Mouse (Mus musculus) embryo, embryonic 11.5 days (tissue): ENCODE measurements around the gene Tcp11x2.
A peak's percentile ranks its signal among the peaks of the same experiment; 100 is the strongest.

ENCODE experiments used
- DNase-seq: peaks from one replicate; pipeline ENCODE4 v3.0.0-alpha.2; 2012; ENCODE audit warnings: low read depth, low spot score

Gene Tcp11x2

DNA sequence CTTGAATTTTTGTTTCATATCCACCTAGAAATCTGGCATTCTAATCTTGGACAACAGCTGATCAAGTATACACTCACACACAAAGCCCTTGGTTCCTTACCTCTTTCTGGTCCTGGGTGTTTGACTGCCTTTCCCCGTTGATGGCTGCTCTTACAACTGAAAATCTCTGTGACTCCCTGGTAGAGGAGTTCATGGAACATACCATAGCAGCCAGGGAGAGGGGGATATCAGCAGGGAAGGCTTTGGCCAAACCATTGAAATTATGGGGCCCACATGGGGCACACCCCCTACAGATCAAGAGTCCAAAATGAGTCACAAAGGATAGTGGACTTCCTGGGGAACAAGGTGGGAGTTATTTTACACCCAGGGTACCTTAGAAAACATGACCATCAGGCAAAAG, at the start of gene Tcp11x2:
Tcp11x2 (minus strand) TSS at position 158 of the 400 bp plus-strand sequence.
- no peak for DNase-seq

DNA sequence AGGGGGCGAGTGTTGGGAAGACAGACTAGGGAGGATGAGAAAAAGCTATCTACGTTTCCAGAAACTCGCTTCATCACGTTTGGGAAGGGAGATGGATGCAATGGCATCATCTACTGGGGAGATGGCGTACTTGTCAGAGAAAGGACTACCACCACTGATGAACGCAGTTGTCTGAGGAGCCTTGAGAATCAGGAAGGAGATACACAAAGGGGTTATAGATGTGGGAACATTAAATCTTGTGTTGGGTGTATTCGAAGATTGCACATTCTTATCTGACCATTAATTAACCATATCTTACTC, 49.4 kb upstream of the Tcp11x2 start:
- DNase-seq: no peak

DNA sequence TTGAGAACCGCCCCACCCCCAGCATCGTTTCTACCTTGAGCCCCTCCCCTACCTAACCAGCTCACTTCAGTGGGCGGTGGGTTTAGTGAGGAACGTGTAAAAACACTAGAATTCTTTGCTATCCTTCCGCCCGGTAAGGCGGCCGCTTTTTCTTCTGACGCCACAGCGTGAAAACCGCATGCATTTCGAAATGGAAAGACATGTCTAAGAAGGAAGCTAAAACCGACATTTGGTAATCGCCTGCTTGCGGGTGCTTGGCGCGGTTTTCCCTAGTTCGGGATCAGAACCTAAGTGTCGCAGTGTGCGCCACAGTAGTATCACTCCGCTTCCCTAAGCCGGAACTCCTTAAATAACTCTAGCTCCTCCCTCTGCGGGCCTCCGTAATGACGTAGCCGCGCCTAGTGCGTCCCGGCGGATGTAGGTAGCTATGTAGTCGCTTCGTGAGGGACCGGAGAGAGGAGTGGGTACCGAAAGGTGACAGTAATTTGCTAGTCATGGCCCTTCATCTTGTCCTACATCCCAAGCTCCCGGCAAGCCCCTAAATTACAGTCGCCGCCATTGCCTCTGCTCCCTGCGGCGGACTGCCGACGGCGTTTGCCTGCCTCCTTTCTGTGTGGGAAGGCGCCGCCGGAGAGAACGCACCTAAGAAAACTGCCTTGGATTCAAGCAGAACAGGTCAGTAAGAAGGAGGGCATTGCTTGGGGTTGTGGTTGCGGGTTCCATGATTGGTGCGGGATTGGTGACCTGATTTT, 48.9 kb upstream of the Tcp11x2 start, which contains the start of the genes Armcx5 and Gprasp1:
Armcx5 (plus strand) TSS at position 430 of the 752 bp plus-strand sequence.
Gprasp1 (plus strand) TSS at position 430 of the 752 bp plus-strand sequence.
- peak; percentile 77 for DNase-seq

DNA sequence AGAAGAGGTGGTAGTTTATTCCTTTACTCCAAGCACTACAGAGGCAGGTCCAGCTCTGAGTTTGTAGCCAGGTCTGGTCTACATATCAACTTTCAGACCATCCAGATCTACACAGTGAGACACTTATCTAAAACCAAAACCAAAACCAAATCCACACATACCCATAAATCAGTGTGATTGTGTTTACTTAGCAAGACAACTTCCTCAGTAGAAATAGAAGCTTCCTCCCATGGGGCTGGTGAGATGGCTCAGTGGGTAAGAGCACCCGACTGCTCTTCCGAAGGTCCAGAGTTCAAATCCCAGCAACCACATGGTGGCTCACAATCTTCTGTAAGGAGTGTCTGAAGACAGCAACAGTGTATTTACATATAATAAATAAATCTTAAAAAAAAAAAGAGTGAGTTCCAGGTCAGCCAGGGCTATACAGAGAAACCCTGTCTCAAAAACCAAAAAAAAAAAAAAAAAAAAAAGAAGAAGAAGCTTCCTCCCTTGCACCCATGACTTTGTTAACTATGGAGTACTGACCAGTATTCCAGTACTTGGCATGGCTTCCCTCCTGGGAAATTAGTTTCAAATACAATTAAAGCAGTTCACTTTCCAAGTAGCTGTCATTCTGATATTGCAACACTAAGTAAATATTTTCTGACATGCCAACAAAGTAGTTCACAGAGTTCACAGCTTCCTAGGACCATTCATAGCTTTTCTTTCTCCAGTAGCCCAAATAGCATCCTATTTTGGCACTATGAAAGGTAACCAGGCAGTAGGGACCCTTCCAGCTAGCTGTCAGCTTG, 45.3 kb upstream of the Tcp11x2 start:
- DNase-seq: no peak

DNA sequence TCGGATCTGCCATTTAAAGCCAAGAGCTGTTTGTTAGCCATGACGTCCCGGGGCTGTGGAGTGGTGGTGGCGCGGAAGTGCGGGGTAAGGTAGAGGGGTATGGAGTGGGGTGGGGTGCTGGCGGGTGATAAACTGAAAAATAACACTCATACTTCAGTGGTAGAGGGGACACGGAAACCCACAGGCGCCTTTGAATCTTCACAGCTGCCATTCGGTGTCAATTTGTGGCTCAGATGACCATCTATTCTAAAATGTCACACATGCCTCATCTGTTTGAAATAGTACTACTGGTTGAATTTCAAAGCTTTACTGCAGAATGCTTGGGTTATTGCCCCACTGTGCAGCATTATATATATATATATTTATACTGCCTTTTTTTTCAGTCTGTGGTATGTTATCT, 31.6 kb upstream of the Tcp11x2 start, which contains the start of gene Tmsb15a:
Tmsb15a (minus strand) TSS at position 101 of the 400 bp plus-strand sequence.
- DNase-seq: no peak

DNA sequence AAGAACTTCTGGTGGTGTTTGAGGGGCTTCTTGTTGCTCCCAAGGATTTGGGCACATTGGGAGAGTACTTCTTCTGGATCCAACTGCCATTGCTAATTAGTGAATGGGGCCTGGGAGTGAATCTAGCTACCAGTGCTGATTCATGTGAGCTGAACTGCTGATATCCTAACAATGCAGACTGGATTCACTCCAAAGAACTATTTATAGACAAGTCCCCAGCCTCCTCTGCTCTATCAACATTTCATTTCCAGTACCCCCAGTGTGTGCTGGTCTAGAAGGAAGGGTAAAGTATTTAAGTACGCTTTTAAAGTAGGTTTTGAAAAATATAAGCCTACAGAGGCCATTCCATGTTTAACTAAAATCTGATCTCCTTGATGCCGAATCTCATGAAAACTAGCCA, 19.3 kb upstream of the Tcp11x2 start:
- DNase-seq: no peak

DNA sequence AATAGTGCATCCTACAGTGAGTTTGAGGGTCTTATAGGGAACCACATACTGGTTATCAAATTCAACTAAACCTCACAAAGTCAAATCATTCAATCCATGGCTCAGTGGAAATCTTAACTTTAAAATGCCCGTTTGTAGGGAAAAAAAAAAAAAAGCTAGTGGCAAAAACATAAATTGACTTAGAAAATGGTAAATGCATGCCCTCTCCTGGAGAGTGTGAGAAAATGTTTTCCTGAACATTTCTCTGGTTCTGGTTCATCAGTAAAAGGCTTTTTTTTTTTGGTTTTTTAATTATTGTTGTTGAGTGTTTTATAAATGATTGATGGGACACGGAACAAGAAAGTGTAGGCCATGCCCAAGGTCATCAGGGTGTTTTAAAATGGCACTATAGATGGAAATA, 10.8 kb upstream of the Tcp11x2 start:
- no peak for DNase-seq

DNA sequence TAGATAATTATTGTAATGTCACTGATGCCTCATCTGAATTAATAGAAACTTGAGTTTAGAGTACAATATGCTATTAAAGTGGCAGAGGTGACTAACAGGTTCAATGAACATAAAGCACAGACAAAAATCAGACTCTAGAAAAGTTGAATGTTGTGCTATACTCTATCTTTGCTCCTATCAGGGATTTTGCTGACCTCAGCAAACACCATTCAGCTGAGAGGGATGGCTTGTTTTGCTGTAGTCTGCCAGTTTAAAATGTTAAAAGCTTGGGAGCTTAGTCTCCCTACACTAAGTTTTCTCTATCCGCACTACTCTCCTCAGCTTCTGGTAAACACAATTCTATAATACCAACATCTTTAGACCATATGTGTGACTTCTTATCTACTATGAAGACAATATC, 9.5 kb upstream of the Tcp11x2 start:
- no peak for DNase-seq

DNA sequence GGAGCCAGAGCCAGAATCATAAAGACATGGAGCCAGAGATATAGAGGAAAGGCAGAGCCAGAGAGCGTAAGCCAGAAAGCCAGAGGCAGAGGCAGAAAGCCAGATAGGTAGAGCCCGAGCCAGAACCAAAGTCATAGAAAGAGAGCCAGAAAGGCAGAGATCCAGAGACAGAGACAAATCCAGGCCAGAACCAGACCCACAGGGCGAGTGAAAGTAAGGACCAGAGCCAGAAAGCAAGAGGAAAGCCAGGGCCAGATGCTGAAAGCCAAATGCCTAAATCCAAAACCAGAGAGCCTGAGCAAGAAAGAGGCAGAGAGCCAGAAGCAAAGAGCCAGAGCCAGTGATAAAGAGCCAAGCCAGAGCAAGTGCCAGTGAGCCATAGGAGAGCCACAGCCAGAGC, 5.8 kb downstream of the Tcp11x2 start:
- no peak for DNase-seq

DNA sequence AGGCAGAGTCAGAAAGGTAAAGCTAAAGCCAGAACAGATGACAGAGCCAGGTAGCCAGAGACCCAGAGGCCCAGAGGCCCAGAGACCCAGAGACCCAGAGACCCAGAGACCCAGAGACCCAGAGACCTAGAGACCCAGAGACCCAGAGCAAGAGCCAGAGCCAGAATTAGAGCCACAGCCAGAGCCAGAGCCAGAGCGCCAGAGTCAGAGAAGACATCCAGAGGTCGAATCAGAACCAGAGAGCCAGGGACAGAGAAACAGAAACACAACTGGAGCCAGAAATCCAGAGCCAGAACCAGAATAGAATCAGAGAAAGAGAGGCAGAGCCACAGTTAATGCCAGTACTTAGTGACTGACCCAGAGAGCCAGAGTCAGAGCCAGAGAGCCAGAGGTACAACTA, 11.7 kb downstream of the Tcp11x2 start:
- no peak for DNase-seq

DNA sequence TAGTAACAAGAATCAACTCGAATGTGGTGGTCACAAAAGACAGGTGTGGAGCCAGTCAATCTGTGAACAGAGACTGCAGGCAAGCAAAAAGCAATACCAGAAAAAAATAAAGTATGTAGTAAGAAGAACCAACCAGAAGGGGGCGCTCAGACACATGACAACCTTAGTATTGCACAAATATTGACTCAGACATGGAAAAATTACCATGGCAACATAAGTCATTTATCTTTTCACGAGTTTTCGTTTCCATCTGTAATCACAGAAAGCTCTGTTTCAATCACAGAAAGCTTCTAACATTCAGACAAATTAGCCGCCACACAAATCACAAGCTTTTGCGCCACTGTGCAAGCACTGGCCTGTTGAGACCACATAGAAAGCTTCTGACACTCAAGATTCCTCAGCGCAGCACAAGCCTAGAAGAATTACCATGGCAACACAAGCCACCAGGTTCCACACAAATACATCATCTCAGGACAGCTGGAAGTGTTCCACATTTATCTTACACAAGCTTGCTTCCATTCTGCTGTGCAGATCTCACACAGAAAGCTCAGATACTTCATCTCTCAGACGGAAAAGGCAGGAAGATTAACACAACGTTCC, 41.3 kb downstream of the Tcp11x2 start:
- DNase-seq: peak; percentile 13

DNA sequence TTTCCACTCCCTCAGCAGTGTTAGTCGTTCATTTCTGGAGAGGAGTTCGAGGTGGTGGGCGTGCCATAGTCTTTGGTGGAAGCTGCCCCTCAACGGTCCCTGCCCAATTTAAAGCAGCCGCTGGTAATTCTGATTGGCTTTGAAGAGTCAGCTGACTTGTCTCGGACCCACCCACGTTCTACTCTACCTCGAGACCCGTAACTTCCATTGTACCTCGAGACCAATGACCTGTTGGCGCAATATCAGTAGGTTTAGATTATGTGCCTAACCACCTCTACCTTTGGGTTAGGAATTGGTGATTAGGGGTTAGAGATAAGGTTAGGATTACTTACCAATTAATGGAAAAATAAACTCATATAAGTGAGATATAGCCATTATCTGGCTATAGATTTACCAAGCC, 66.0 kb downstream of the Tcp11x2 start, which contains the start of gene Prame:
Prame (minus strand) TSS at position 101 of the 400 bp plus-strand sequence.
- no peak for DNase-seq
